ENCODE assay signal across 10 mouse cellular contexts in genomic region chr17:72938026-72938795, GRCm38 (mm10). TPM values are rescaled to one million over a fixed set of nuclear protein-coding genes. Genes with fewer than 3 reads are reported as not detected.
DNase-seq lines count a peak whose midpoint lies in the region; ATAC-seq and TF ChIP-seq lines count a peak whose summit lies in the region.
"Had no signal": no experiment of that assay in that cellular context is flagged by ENCODE, and none has a peak within 500 bp of the region (broad histone marks: within the 10 kb centered on the region; RNA-seq: fewer than 3 reads in every experiment).

No protein-coding gene starts in this region.

- no peak overlapping the region for H3K4me3 ChIP-seq in hindbrain, postnatal 0 days (ENCODE audit: low read length)
- H3K4me3 ChIP-seq in hindbrain, embryonic 14.5 days (replicated peaks; ENCODE audit: low read length) = no peak overlapping the region
- H3K4me3 ChIP-seq: limb, embryonic 15.5 days had no signal

- no peak overlapping the region for H3K4me2 ChIP-seq in hindbrain, postnatal 0 days (ENCODE audit: low read depth, low read length)
- no peak overlapping the region for H3K4me2 ChIP-seq in hindbrain, embryonic 14.5 days (replicated peaks)
- H3K4me2 ChIP-seq: limb, embryonic 15.5 days had no signal

- H3K27ac ChIP-seq in hindbrain, postnatal 0 days = peak overlapping the region; percentile 32; the same call in 1 of the 2 replicates
- H3K27ac ChIP-seq in hindbrain, embryonic 14.5 days = no peak overlapping the region
- H3K27ac ChIP-seq: limb, embryonic 15.5 days had no signal

- H3K27me3 ChIP-seq in hindbrain, postnatal 0 days (ENCODE audit: insufficient read depth, low read length) = no peaks in the 10 kb centered on the region
- H3K27me3 ChIP-seq in hindbrain, embryonic 14.5 days (ENCODE audit: control insufficient read depth, insufficient read depth, low read length) = no peaks in the 10 kb centered on the region
- H3K27me3 ChIP-seq: limb, embryonic 15.5 days had no signal

- peaks cover 7% of the 10 kb centered on the region for H3K36me3 ChIP-seq in hindbrain, postnatal 0 days (ENCODE audit: insufficient read depth, low read length)
- peaks cover 45% of the 10 kb centered on the region for H3K36me3 ChIP-seq in hindbrain, embryonic 14.5 days (replicated peaks; ENCODE audit: control insufficient read depth, insufficient read depth)

- WGBS in hindbrain, postnatal 0 days = 78% methylated on average over 11 of the region's 11 CpGs
- WGBS in hindbrain, embryonic 14.5 days = 90% methylated on average over 11 of the region's 11 CpGs

- H3K4me1 ChIP-seq in hindbrain, postnatal 0 days (ENCODE audit: insufficient read depth, low read length) = 0 out of 2 replicates have a peak, but pooled peaks cover 10% of the 10 kb centered on the region
- peaks cover 11% of the 10 kb centered on the region; the same call in 1 of the 2 replicates for H3K4me1 ChIP-seq in hindbrain, embryonic 14.5 days (replicated peaks; ENCODE audit: control insufficient read depth, insufficient read depth, low read length)

- no peak for DNase-seq in hindbrain, postnatal 0 days (ENCODE audit: low spot score)
- DNase-seq in hindbrain, embryonic 14.5 days (ENCODE audit: low spot score) = no peak
- peak; percentile 55 for DNase-seq in urinary bladder, postnatal 14 days (ENCODE audit: low spot score)
- DNase-seq in urinary bladder, postnatal 25 days (ENCODE audit: low spot score) = no peak
- DNase-seq in heart, postnatal 4 days = peak; percentile 55
- DNase-seq in yolk sac, embryonic 10.5 days (ENCODE audit: low spot score) = no peak
- no peak for DNase-seq in c-Kit-positive CD71-positive TER-119-positive erythroid progenitor cells, embryonic 14.5 days (ENCODE audit: low spot score)
- no peak for DNase-seq in adrenal gland, adult 8-10 months

- TF ChIP-seq CTCF in hindbrain, postnatal 0 days (IDR thresholded peaks at IDR 0.05; ENCODE audit: low read depth) = no peak

- no peak overlapping the region for H3K9ac ChIP-seq in hindbrain, postnatal 0 days (replicated peaks; ENCODE audit: low read length)
- no peak overlapping the region for H3K9ac ChIP-seq in hindbrain, embryonic 14.5 days
- H3K9ac ChIP-seq: limb, embryonic 15.5 days had no signal

- H3K9me3 ChIP-seq in hindbrain, postnatal 0 days (ENCODE audit: low read length) = no peaks in the 10 kb centered on the region
- H3K9me3 ChIP-seq in hindbrain, embryonic 14.5 days (ENCODE audit: control insufficient read depth, low read length) = no peaks in the 10 kb centered on the region
- H3K9me3 ChIP-seq: limb, embryonic 15.5 days had no signal

- ATAC-seq in hindbrain, postnatal 0 days = no peak
- ATAC-seq in hindbrain, embryonic 14.5 days (ENCODE audit: low FRiP score) = no peak
- ATAC-seq: inflammation-experienced regulatory T-cells, adult 6 months had no signal

RNA-seq across cellular contexts. Expression of gene Lbh, which starts 20.1 kb away (rescaled TPM):
- 79.4 and 103 TPM in 2 replicates for total RNA-seq in hindbrain, postnatal 0 days (2014; rRNA removed)
- 4.3 and 4.6 TPM in 2 replicates for polyA plus RNA-seq in hindbrain, postnatal 0 days (2015; fragmentation: Nextera tagmentation; extraction: Ambion mirVana)
- polyA plus RNA-seq in hindbrain, embryonic 14.5 days (2014; fragmentation: Nextera tagmentation; extraction: Ambion mirVana) = 6.4 and 8.1 TPM in 2 replicates
- total RNA-seq in heart, postnatal 4 days (2021) = 100 to 1,000 TPM; 730 to 743 TPM
- 10 to 100 TPM; 28.5 to 45.1 (median 37.6) TPM for total RNA-seq in adrenal gland, adult 8-10 months (2022)

Comparison
In these comparisons a context has a peak if more than half of its experiments do, and no peak if none do; other contexts are left out.
1. DNase-seq: peak in urinary bladder, postnatal 14 days (single experiment) and heart, postnatal 4 days (single experiment); none in hindbrain, postnatal 0 days (single experiment), hindbrain, embryonic 14.5 days (single experiment), urinary bladder, postnatal 25 days (single experiment), yolk sac, embryonic 10.5 days (single experiment), c-Kit-positive CD71-positive TER-119-positive erythroid progenitor cells, embryonic 14.5 days (single experiment) and adrenal gland, adult 8-10 months (single experiment).